22 mouse cellular contexts compared by ENCODE assay signal in genomic region chr5:30994074-30994473, GRCm38 (mm10). TPM values are rescaled to one million over a fixed set of nuclear protein-coding genes. Genes with fewer than 3 reads are reported as not detected.
DNase-seq lines count a peak whose midpoint lies in the region; ATAC-seq and TF ChIP-seq lines count a peak whose summit lies in the region.
"Had no signal": no experiment of that assay in that cellular context is flagged by ENCODE, and none has a peak within 500 bp of the region (broad histone marks: within the 10 kb centered on the region; RNA-seq: fewer than 3 reads in every experiment).

No protein-coding gene starts in this region.

- no peak for ATAC-seq in liver, postnatal 0 days

- TF ChIP-seq CTCF in layer of hippocampus, adult 2 months (conservative IDR thresholded peaks at IDR 0.05): no peak
- no peak for TF ChIP-seq CTCF in cortical plate, adult 2 months (IDR thresholded peaks at IDR 0.05; ENCODE audit: extremely low read depth, insufficient read depth, low read length)
- no peak for TF ChIP-seq CTCF in liver, postnatal 0 days (IDR thresholded peaks at IDR 0.05; ENCODE audit: low read depth)

- no peaks in the 10 kb centered on the region for H3K9me3 ChIP-seq in liver, postnatal 0 days (ENCODE audit: low read length)
- H3K9me3 ChIP-seq: embryonic facial prominence, embryonic 15.5 days; heart, embryonic 12.5 days; neural tube, embryonic 12.5 days had no signal

- TF ChIP-seq EP300 in liver, postnatal 0 days (IDR thresholded peaks at IDR 0.05; ENCODE audit: low read depth): no peak

- no peak overlapping the region for H3K9ac ChIP-seq in liver, postnatal 0 days (replicated peaks)
- H3K9ac ChIP-seq: embryonic facial prominence, embryonic 15.5 days; heart, embryonic 12.5 days; hindbrain, embryonic 14.5 days; lung, embryonic 14.5 days; neural tube, embryonic 12.5 days had no signal

- TF ChIP-seq POLR2A in cortical plate, adult 2 months (IDR thresholded peaks at IDR 0.05; ENCODE audit: extremely low read depth, insufficient read depth, low read length): no peak

- peaks cover 11% of the 10 kb centered on the region for H3K4me1 ChIP-seq in cortical plate, adult 2 months (ENCODE audit: control insufficient read depth, insufficient read depth, low read length)
- 0 out of 2 replicates have a peak, but pooled peaks cover 3% of the 10 kb centered on the region for H3K4me1 ChIP-seq in liver, postnatal 0 days (ENCODE audit: insufficient read depth)
- H3K4me1 ChIP-seq: embryonic facial prominence, embryonic 15.5 days; neural tube, embryonic 12.5 days had no signal

- H3K27ac ChIP-seq in layer of hippocampus, adult 2 months: peak overlapping the region; percentile 14; the same call in 1 of the 2 replicates
- H3K27ac ChIP-seq in cortical plate, adult 2 months (ENCODE audit: insufficient read depth, low read length): peak overlapping the region; percentile 76
- no peak overlapping the region for H3K27ac ChIP-seq in liver, postnatal 0 days (ENCODE audit: low read depth)
- H3K27ac ChIP-seq: embryonic facial prominence, embryonic 15.5 days; hindbrain, embryonic 14.5 days; neural tube, embryonic 12.5 days had no signal

- DNase-seq in layer of hippocampus, adult 2 months (ENCODE audit: low spot score in 2 of 2): no peak
- no peak for DNase-seq in layer of hippocampus, postnatal 14 days (ENCODE audit: low spot score in 2 of 2)
- DNase-seq in left cerebral cortex, adult 9 months (ENCODE audit: low spot score in 2 of 2): peak; percentile 23 to 42
- DNase-seq in right cerebral cortex, postnatal 25 days: peak; percentile 19
- no peak for DNase-seq in liver, postnatal 0 days
- DNase-seq in lung, postnatal 36 days: no peak
- DNase-seq: adrenal gland, adult 8-10 months; cerebellum, adult 11-12 months; cerebellum, postnatal 25 days; heart, postnatal 14 days; kidney, adult 8-10 months; kidney, postnatal 14 days; lung, embryonic 14.5 days; lung, postnatal 4 days; thymus, postnatal 36 days had no signal

- H3K27me3 ChIP-seq in liver, postnatal 0 days (ENCODE audit: insufficient read depth, low read length): no peaks in the 10 kb centered on the region
- H3K27me3 ChIP-seq: embryonic facial prominence, embryonic 15.5 days; heart, embryonic 12.5 days; neural tube, embryonic 12.5 days had no signal

- 59% methylated on average over 3 of the region's 3 CpGs for WGBS in liver, postnatal 0 days (ENCODE audit: insufficient replicate concordance)

- H3K36me3 ChIP-seq in liver, postnatal 0 days (replicated peaks; ENCODE audit: insufficient read depth, low read length): no peaks in the 10 kb centered on the region
- H3K36me3 ChIP-seq: embryonic facial prominence, embryonic 15.5 days; heart, embryonic 12.5 days; neural tube, embryonic 12.5 days had no signal

- no peak overlapping the region for H3K4me3 ChIP-seq in layer of hippocampus, adult 2 months
- no peak overlapping the region for H3K4me3 ChIP-seq in cortical plate, adult 2 months (ENCODE audit: insufficient read depth, low read length)
- H3K4me3 ChIP-seq in liver, postnatal 0 days (ENCODE audit: low read depth, low read length): no peak overlapping the region
- H3K4me3 ChIP-seq: embryonic facial prominence, embryonic 15.5 days; heart, embryonic 12.5 days; neural tube, embryonic 12.5 days had no signal

- no peak overlapping the region for H3K4me2 ChIP-seq in liver, postnatal 0 days (ENCODE audit: low read depth, low read length)
- H3K4me2 ChIP-seq: embryonic facial prominence, embryonic 15.5 days; heart, embryonic 12.5 days; hindbrain, embryonic 14.5 days; liver, embryonic 11.5 days; lung, embryonic 14.5 days; neural tube, embryonic 12.5 days had no signal

RNA-seq across cellular contexts. Expression of gene Tcf23, which starts 25.6 kb away (rescaled TPM):
- under 1 TPM; 0.10 to 0.20 TPM for total RNA-seq in layer of hippocampus, adult 2 months (2021)
- under 1 TPM in 1 of 2 experiments, not detected in 1; 0.17 TPM for total RNA-seq in layer of hippocampus, postnatal 14 days (2021)
- polyA plus RNA-seq in cortical plate, adult 2 months (2012; rRNA removed): 0.23 and 0.30 TPM in 2 replicates
- 0.05 TPM in 1 of 2 replicates, not detected in the other for polyA plus RNA-seq in liver, postnatal 0 days (2015; fragmentation: Nextera tagmentation; extraction: Ambion mirVana)
- polyA plus RNA-seq: limb, embryonic 11.5 days; neural tube, embryonic 12.5 days had no signal

RNA-seq across cellular contexts. Expression of gene Preb, which starts 33.9 kb away (rescaled TPM):
- total RNA-seq in layer of hippocampus, adult 2 months (2021): 100 to 1,000 TPM; 132 to 145 TPM
- 100 to 1,000 TPM; 129 to 131 TPM for total RNA-seq in layer of hippocampus, postnatal 14 days (2021)
- 183 and 209 TPM in 2 replicates for polyA plus RNA-seq in cortical plate, adult 2 months (2012; rRNA removed)
- polyA plus RNA-seq in liver, postnatal 0 days (2015; fragmentation: Nextera tagmentation; extraction: Ambion mirVana): 79.2 and 80.6 TPM in 2 replicates

RNA-seq across cellular contexts. Expression of gene Cgref1, which starts 48.7 kb away (rescaled TPM):
- total RNA-seq in layer of hippocampus, adult 2 months (2021): 10 to 100 TPM; 15.5 to 16.7 TPM
- total RNA-seq in layer of hippocampus, postnatal 14 days (2021): 10 to 100 TPM; 24.6 to 26.9 TPM
- 25.2 and 26.3 TPM in 2 replicates for polyA plus RNA-seq in cortical plate, adult 2 months (2012; rRNA removed)
- 18.7 and 22.8 TPM in 2 replicates for polyA plus RNA-seq in liver, postnatal 0 days (2015; fragmentation: Nextera tagmentation; extraction: Ambion mirVana)

RNA-seq across cellular contexts. Expression of gene Atraid, which starts 54.0 kb away (rescaled TPM):
- total RNA-seq in layer of hippocampus, adult 2 months (2021): 10 to 100 TPM; 73.4 to 78.8 TPM
- 10 to 100 TPM; 73.9 to 86.6 TPM for total RNA-seq in layer of hippocampus, postnatal 14 days (2021)
- polyA plus RNA-seq in cortical plate, adult 2 months (2012; rRNA removed): 186 and 189 TPM in 2 replicates
- 162 and 169 TPM in 2 replicates for polyA plus RNA-seq in liver, postnatal 0 days (2015; fragmentation: Nextera tagmentation; extraction: Ambion mirVana)

RNA-seq across cellular contexts. Expression of gene Slc5a6, which starts 54.6 kb away (rescaled TPM):
- total RNA-seq in layer of hippocampus, adult 2 months (2021): 10 to 100 TPM; 15.0 to 16.1 TPM
- total RNA-seq in layer of hippocampus, postnatal 14 days (2021): 10 to 100 TPM; 12.4 to 13.3 TPM
- 32.5 and 34.9 TPM in 2 replicates for polyA plus RNA-seq in cortical plate, adult 2 months (2012; rRNA removed)
- polyA plus RNA-seq in liver, postnatal 0 days (2015; fragmentation: Nextera tagmentation; extraction: Ambion mirVana): 3.1 and 3.7 TPM in 2 replicates

Comparison
In these comparisons a context has a peak if more than half of its experiments do, and no peak if none do; other contexts are left out.
1. DNase-seq: peak in left cerebral cortex, adult 9 months (2 of 2) and right cerebral cortex, postnatal 25 days (single experiment); none in layer of hippocampus, adult 2 months (0 of 2), layer of hippocampus, postnatal 14 days (0 of 2), liver, postnatal 0 days (single experiment) and lung, postnatal 36 days (single experiment).